Mouse (Mus musculus) CH12.LX (cell line): ENCODE data around the gene Nphp4. TPM values are rescaled to one million over a fixed set of nuclear protein-coding genes. Genes with fewer than 3 reads are reported as not detected.

Source experiments
- DNase-seq: peaks from one replicate; pipeline ENCODE4 v3.0.0-alpha.2; 2013; ENCODE audit errors: extremely low read depth
- H3K27ac ChIP-seq: 2 replicates; pipeline ENCODE4 v1.5.1; 2012; ENCODE audit warnings: low read depth, mild to moderate bottlenecking, control low read depth, moderate library complexity; ENCODE audit not compliant: insufficient read depth
- H3K27me3 ChIP-seq: replicated peaks from 2 replicates; pipeline ENCODE3; 2012; ENCODE audit warnings: inconsistent platforms
- H3K36me3 ChIP-seq, 2 experiments: replicated peaks in 1 of 2; 2 replicates each; pipeline versions ENCODE3 to v1.6.1; 2012; ENCODE audit warnings: inconsistent platforms in 1 of 2, low read length in 1 of 2, mild to moderate bottlenecking in 1 of 2, mixed read lengths in 1 of 2, moderate library complexity in 1 of 2; ENCODE audit not compliant: control insufficient read depth in 1 of 2, insufficient read depth in 1 of 2
- H3K4me1 ChIP-seq, 2 experiments: 2 replicates each; pipeline ENCODE4 v1.6.1; 2012; ENCODE audit warnings: inconsistent platforms in 1 of 2, moderate library complexity in 1 of 2; ENCODE audit not compliant: insufficient read depth in 2 of 2, control insufficient read depth in 1 of 2
- H3K4me2 ChIP-seq: 2 replicates; pipeline ENCODE4 v1.6.1; 2012; ENCODE audit warnings: low read depth, mild to moderate bottlenecking, control low read depth; ENCODE audit not compliant: poor library complexity, insufficient read depth, severe bottlenecking
- H3K4me3 ChIP-seq, 3 experiments: fragments of 150-350 bp in 1 of 3; sonication (generic) in 1 of 3; replicated peaks in 1 of 3; 2 replicates each; pipeline versions ENCODE3 to v1.5.1; 2011 to 2012; ENCODE audit warnings: low read depth in 2 of 3, low read length in 2 of 3, mild to moderate bottlenecking in 2 of 3, moderate library complexity in 2 of 3, control low read depth in 1 of 3, improper control_type of control experiment in 1 of 3, inconsistent platforms in 1 of 3, mixed read lengths in 1 of 3; ENCODE audit not compliant: poor library complexity in 1 of 3
- H3K79me2 ChIP-seq: replicated peaks from 2 replicates; pipeline ENCODE4 v1.6.1; 2012; ENCODE audit warnings: mild to moderate bottlenecking, moderate library complexity; ENCODE audit not compliant: control insufficient read depth, poor library complexity, insufficient read depth, severe bottlenecking; ENCODE audit errors: extremely low read depth
- H3K9ac ChIP-seq: 2 replicates; pipeline ENCODE4 v1.6.1; 2012; ENCODE audit warnings: low read depth, mild to moderate bottlenecking, control low read depth, moderate library complexity; ENCODE audit not compliant: insufficient read depth
- H3K9me3 ChIP-seq: replicated peaks from 2 replicates; pipeline ENCODE3; 2012; ENCODE audit warnings: low read length, inconsistent platforms, mixed read lengths
- CTCF ChIP-seq, 2 experiments: IDR thresholded peaks in 1 of 2; conservative IDR thresholded peaks in 1 of 2; 2 replicates each; pipeline ENCODE4 v1.5.1; 2011 to 2012; ENCODE audit warnings: low read depth in 2 of 2, low read length in 2 of 2, improper control_type of control experiment in 1 of 2, inconsistent platforms in 1 of 2, mild to moderate bottlenecking in 1 of 2, moderate library complexity in 1 of 2
- ELF1 ChIP-seq: IDR thresholded peaks from 2 replicates; pipeline ENCODE4 v1.6.1; 2014; ENCODE audit warnings: low read depth, mild to moderate bottlenecking, inconsistent platforms, low read length, improper control_type of control experiment
- ETS1 ChIP-seq: conservative IDR thresholded peaks from 2 replicates; pipeline ENCODE4 v1.6.1; 2012; ENCODE audit warnings: low read depth, mild to moderate bottlenecking, inconsistent platforms, low read length, improper control_type of control experiment, moderate library complexity
- GABPA ChIP-seq: IDR thresholded peaks from 2 replicates; pipeline ENCODE4 v1.6.1; 2012; ENCODE audit warnings: low read depth, low read length, improper control_type of control experiment, inconsistent platforms; ENCODE audit not compliant: insufficient replicate concordance
- KAT2A ChIP-seq: IDR thresholded peaks from 2 replicates; pipeline ENCODE4 v1.6.1; 2012; ENCODE audit warnings: low read length, improper control_type of control experiment, inconsistent platforms; ENCODE audit not compliant: insufficient replicate concordance
- MAFK ChIP-seq: IDR thresholded peaks from 2 replicates; pipeline ENCODE4 v1.6.1; 2011; ENCODE audit warnings: low read length, improper control_type of control experiment; ENCODE audit not compliant: insufficient replicate concordance
- NELFE ChIP-seq: IDR thresholded peaks from 2 replicates; pipeline ENCODE4 v1.6.1; 2011; ENCODE audit warnings: low read depth, low read length, improper control_type of control experiment
- PAX5 ChIP-seq: IDR thresholded peaks from 2 replicates; pipeline ENCODE4 v1.6.1; 2012; ENCODE audit warnings: low read length, inconsistent platforms, mixed read lengths
- RAD21 ChIP-seq: IDR thresholded peaks from 2 replicates; pipeline ENCODE4 v1.6.1; 2011; ENCODE audit warnings: low read depth, mild to moderate bottlenecking, low read length, improper control_type of control experiment, moderate library complexity
- SIN3A ChIP-seq: IDR thresholded peaks from 2 replicates; pipeline ENCODE4 v1.6.1; 2012; ENCODE audit warnings: low read length, improper control_type of control experiment, inconsistent platforms
- SMC3 ChIP-seq: IDR thresholded peaks from 2 replicates; pipeline ENCODE4 v1.6.1; 2011; ENCODE audit warnings: low read depth, low read length, improper control_type of control experiment
- UBTF ChIP-seq: IDR thresholded peaks from 2 replicates; pipeline ENCODE4 v1.6.1; 2012; ENCODE audit warnings: low read depth, mild to moderate bottlenecking, inconsistent platforms, low read length, improper control_type of control experiment, moderate library complexity
- USF2 ChIP-seq: conservative IDR thresholded peaks from 2 replicates; pipeline ENCODE4 v1.6.1; 2011; ENCODE audit warnings: low read depth, low read length, improper control_type of control experiment
- ZKSCAN1 ChIP-seq: IDR thresholded peaks from 2 replicates; pipeline ENCODE4 v1.6.1; 2012; ENCODE audit warnings: low read depth, inconsistent platforms, low read length, improper control_type of control experiment, borderline replicate concordance
- dilution Hi-C: fragments of 300-500 bp; cut with MboI; formaldehyde crosslinking; loops from 2 replicates; pipeline ENCODE4 v1.14.3; 2020; ENCODE audit warnings: low sequenced_read_pairs; ENCODE audit not compliant: extremely low pct_unique_long_range_greater_than_20kb, extremely low pct_ligation_motif_present
- in situ Hi-C: fragments of 300-500 bp; cut with MboI; formaldehyde crosslinking; loops from 3 replicates; pipeline ENCODE4 v1.14.3; 2019; ENCODE audit warnings: low sequenced_read_pairs, low pct_ligation_motif_present, low pct_unique_long_range_greater_than_20kb, mixed read lengths
- polyA plus RNA-seq: library from polyadenylated mRNA; unstranded; fragments of >175 nt; gene quantifications from 2 replicates; pipeline ENCODE4 v1.2.1, GENCODE M21; 2012; ENCODE audit warnings: low read depth; ENCODE audit not compliant: insufficient read length
- total RNA-seq, 2 experiments: library from RNA; depleted of rRNA; stranded (reverse); fragments of 300-350 nt in 1 of 2; fragments of >200 nt in 1 of 2; gene quantifications; 2 replicates each; pipeline ENCODE4 v1.2.3; 2012 to 2014

Gene Nphp4
- total and polyA plus RNA-seq, 3 experiments: 0.09 to 0.68 TPM; not detected in 1

DNA sequence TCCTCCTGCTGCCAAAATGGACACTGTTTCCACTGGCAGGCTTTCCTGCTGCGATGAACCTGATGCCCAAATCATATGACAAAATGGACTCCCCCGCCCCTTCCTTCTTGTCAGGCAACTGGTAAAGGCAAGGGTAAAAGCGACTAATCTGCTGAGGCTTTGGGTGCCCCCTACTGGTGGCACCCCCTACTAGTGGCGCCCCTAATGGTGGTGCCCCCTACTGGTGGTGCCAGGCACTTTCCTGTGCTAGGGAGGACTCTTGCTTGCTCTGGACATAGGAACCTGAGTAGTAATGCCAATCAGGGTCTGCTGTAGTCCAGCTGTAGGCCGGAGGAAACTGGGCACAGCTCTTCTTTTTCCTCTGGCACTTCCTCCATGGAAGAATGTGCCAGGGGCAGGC is 44.2 kb upstream of the Nphp4 start:
- Histone ChIP-seq H3K9me3 (no peaks in the 10 kb centered on the region), H3K4me3 (no peak overlapping the region), H3K27me3 (no peaks in the 10 kb centered on the region), H3K4me1 (peaks cover 6 to 38% of the 10 kb centered on the region in 2 experiments), H3K4me2 (no peak overlapping the region), H3K9ac (no peak overlapping the region), H3K79me2 (no peaks in the 10 kb centered on the region), H3K27ac (no peak overlapping the region), H3K36me3 (peaks cover 47 to 95% of the 10 kb centered on the region in 2 experiments)
- TF ChIP-seq RAD21 (peak; percentile 40), CTCF (conservative IDR thresholded peaks at IDR 0.05 in 1 of 2, IDR thresholded peaks at IDR 0.05 in 1 of 2; ENCODE audit: low read depth in 2 of 2, low read length in 2 of 2) (peak; percentile 86 to 100), SMC3 (peak; percentile 54), USF2 (no peak), NELFE (peak; percentile 71; the same call in 1 of the 2 replicates)
- dilution Hi-C loops (no loop called here), in situ Hi-C loops (loop anchor here (10.0 kb wide), 1 partner anchor 258 kb away; the partner anchor contains the start of gene Acot7)
- DNase-seq: peak; percentile 67

DNA sequence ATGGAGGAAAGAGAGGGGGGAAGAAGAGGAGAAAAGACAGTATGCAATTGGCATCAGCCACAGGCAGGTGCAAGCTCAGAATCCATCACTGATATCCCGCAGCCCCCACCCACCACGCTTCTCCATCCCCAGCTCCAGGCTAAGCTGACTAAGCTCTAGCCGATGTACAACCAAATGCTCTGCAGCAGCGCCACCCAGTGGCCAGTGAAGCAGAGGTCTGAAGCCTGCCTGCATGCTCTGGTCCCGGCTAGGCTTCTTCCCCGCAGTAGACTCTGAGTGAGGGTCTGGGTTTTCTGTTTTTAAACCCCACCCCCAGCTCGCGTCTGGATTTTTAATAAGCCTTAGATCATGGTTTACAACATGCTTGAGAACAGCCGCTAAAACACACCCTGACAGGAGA is 41.7 kb upstream of the Nphp4 start:
- peak in 1 of 2 experiments; percentile 83; a peak in 3 of 4 replicates for TF ChIP-seq CTCF (conservative IDR thresholded peaks at IDR 0.05 in 1 of 2, IDR thresholded peaks at IDR 0.05 in 1 of 2; ENCODE audit: low read depth in 2 of 2, low read length in 2 of 2)
- TF ChIP-seq PAX5: no peak
- TF ChIP-seq ETS1: no peak
- TF ChIP-seq MAFK: peak; percentile 45; the same call in 1 of the 2 replicates
- no peak for TF ChIP-seq UBTF
- no peak for TF ChIP-seq KAT2A
- peak; percentile 66 for TF ChIP-seq SMC3
- no peak for TF ChIP-seq ZKSCAN1
- TF ChIP-seq RAD21: peak; percentile 72
- TF ChIP-seq, all 38 proteins: peak for 4

GRCm38 (mm10) chr4:152435255-152435654 is 41.3 kb upstream of the Nphp4 start:
- H3K4me2 ChIP-seq: no peak overlapping the region
- DNase-seq: peak; percentile 67
- in situ Hi-C loops: loop anchor here (5.0 to 10.0 kb wide), 2 partner anchors 108 to 260 kb away; partner anchors contain the start of genes Acot7 and Rpl22
- TF ChIP-seq NELFE: no peak
- TF ChIP-seq SMC3: peak; percentile 19; the same call in 1 of the 2 replicates
- TF ChIP-seq CTCF (conservative IDR thresholded peaks at IDR 0.05 in 1 of 2, IDR thresholded peaks at IDR 0.05 in 1 of 2; ENCODE audit: low read depth in 2 of 2, low read length in 2 of 2): peak; percentile 69 to 75
- TF ChIP-seq ELF1: no peak
- no peak for TF ChIP-seq GABPA
- TF ChIP-seq ZKSCAN1: no peak
- TF ChIP-seq KAT2A: no peak
- peak; percentile 41 for TF ChIP-seq RAD21
- no peak for TF ChIP-seq ETS1
- no peak for TF ChIP-seq SIN3A
- TF ChIP-seq, all 38 proteins: peak for 3
- Histone ChIP-seq H3K79me2 (no peaks in the 10 kb centered on the region), H3K27ac (no peak overlapping the region), H3K36me3 (peaks cover 52 to 97% of the 10 kb centered on the region in 2 experiments), H3K4me3 (no peak overlapping the region), H3K9me3 (no peaks in the 10 kb centered on the region), H3K9ac (no peak overlapping the region), H3K4me1 (peaks cover 0 to 22% of the 10 kb centered on the region in 2 experiments; a peak in 2 of 4 replicates), H3K27me3 (no peaks in the 10 kb centered on the region)
- dilution Hi-C loops: no loop called here

More for the DNA sequence above, 41.7 kb upstream of the Nphp4 start:
- Histone ChIP-seq H3K27me3 (no peaks in the 10 kb centered on the region), H3K4me1 (peaks cover 0 to 18% of the 10 kb centered on the region in 2 experiments; a peak in 2 of 4 replicates), H3K9ac (no peak overlapping the region), H3K4me2 (no peak overlapping the region), H3K79me2 (no peaks in the 10 kb centered on the region), H3K4me3 (no peak overlapping the region), H3K27ac (no peak overlapping the region), H3K9me3 (no peaks in the 10 kb centered on the region), H3K36me3 (peaks cover 56 to 97% of the 10 kb centered on the region in 2 experiments)
- dilution Hi-C loops (no loop called here), in situ Hi-C loops (loop anchor here (5.0 to 10.0 kb wide), 2 partner anchors 108 to 260 kb away; partner anchors contain the start of genes Acot7 and Rpl22)
- DNase-seq: peak; percentile 85
